Mouse (Mus musculus): Measurements from ENCODE around the gene Traf5. TPM values are rescaled to one million over a fixed set of nuclear protein-coding genes. Genes with fewer than 3 reads are reported as not detected.

Traf5 gene
- polyA plus RNA-seq, 1 experiment from 2014 or later: 21.3 TPM

- Histone ChIP-seq H3K36me3 (ENCODE audit: control insufficient read depth, insufficient read depth, low read length) (no peaks in the 10 kb centered on the region), H3K9ac (ENCODE audit: low read length) (no peak overlapping the region), H3K4me2 (ENCODE audit: low read length) (no peak overlapping the region), H3K4me3 (ENCODE audit: low read depth, low read length) (no peak overlapping the region), H3K27ac (ENCODE audit: low read depth) (no peak overlapping the region), H3K4me1 (replicated peaks; ENCODE audit: control insufficient read depth, insufficient read depth, low read length) (no peaks in the 10 kb centered on the region), H3K9me3 (ENCODE audit: control insufficient read depth, low read length) (no peaks in the 10 kb centered on the region), H3K27me3 (replicated peaks; ENCODE audit: control insufficient read depth, insufficient read depth, low read length) (no peaks in the 10 kb centered on the region)
- DNase-seq (ENCODE audit: low spot score) (no peak), ATAC-seq (replicated peaks; ENCODE audit: low FRiP score, low TSS enrichment, low read depth) (no peak)
- 58% methylated on average over 2 of the region's 2 CpGs for WGBS
These were observed 141.7 kb downstream of the Traf5 start for GRCm38 (mm10) chr1:191950611-191951010.

DNA sequence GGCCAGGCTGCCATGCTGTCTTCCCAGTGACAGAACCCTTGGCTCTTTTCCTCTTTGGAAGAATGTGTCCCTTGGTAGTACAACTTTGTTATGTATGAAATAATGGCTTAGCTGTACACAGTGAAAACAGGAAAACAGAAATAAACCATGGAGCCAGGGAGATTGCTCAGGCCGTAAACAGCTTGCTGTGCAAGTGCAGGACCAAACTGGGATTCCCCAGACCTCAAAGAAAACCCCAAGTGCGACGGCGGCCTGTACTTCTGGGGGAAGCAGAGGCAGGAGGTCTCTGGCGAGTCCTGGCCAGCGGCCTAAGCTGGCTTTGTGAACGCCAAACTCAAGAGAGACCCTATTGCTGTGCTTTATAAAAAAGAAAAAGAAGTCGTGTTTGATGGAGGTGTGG is 143.8 kb downstream of the Traf5 start:
- no peaks in the 10 kb centered on the region for H3K9me3 ChIP-seq (ENCODE audit: control insufficient read depth, low read length)
- WGBS: 78% methylated on average over 8 of the region's 8 CpGs
- no peak overlapping the region for H3K27ac ChIP-seq (ENCODE audit: low read depth)
- H3K36me3 ChIP-seq (ENCODE audit: control insufficient read depth, insufficient read depth, low read length): no peaks in the 10 kb centered on the region
- H3K4me1 ChIP-seq (replicated peaks; ENCODE audit: control insufficient read depth, insufficient read depth, low read length): no peaks in the 10 kb centered on the region
- ATAC-seq (replicated peaks; ENCODE audit: low FRiP score, low TSS enrichment, low read depth) (no peak), DNase-seq (ENCODE audit: low spot score) (no peak)
- no peak overlapping the region for H3K9ac ChIP-seq (ENCODE audit: low read length)
- no peak overlapping the region for H3K4me3 ChIP-seq (ENCODE audit: low read depth, low read length)
- H3K4me2 ChIP-seq (ENCODE audit: low read length): no peak overlapping the region
- no peaks in the 10 kb centered on the region for H3K27me3 ChIP-seq (replicated peaks; ENCODE audit: control insufficient read depth, insufficient read depth, low read length)

DNA sequence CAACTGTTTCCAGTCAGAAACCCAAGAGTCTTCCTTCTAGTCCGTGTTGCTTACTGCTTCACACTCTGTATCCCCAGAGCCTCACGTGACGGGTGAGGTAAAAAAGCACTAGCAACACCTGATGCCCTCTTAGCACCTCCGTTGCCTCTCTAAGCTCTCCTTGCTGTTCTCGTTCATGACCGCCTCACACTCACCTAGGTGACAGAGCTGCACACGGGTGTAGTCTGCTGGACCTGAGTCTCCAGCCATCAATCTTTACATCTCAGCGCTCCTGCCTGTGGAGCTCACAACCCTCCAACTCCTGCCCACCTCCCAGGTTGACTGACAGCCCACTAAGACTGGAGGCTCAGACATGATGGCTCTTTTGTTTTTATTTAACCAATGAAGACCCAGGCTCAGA is 144.6 kb downstream of the Traf5 start:
- no peaks in the 10 kb centered on the region for H3K9me3 ChIP-seq (ENCODE audit: control insufficient read depth, low read length)
- ATAC-seq (replicated peaks; ENCODE audit: low FRiP score, low TSS enrichment, low read depth): no peak

More for the DNA sequence above, 144.6 kb downstream of the Traf5 start:
- no peaks in the 10 kb centered on the region for H3K36me3 ChIP-seq (ENCODE audit: control insufficient read depth, insufficient read depth, low read length)
- no peaks in the 10 kb centered on the region for H3K27me3 ChIP-seq (replicated peaks; ENCODE audit: control insufficient read depth, insufficient read depth, low read length)
- no peak overlapping the region for H3K4me2 ChIP-seq (ENCODE audit: low read length)
- no peak for DNase-seq (ENCODE audit: low spot score)
- 82% methylated on average over 8 of the region's 8 CpGs for WGBS
- no peak overlapping the region for H3K27ac ChIP-seq (ENCODE audit: low read depth)
- H3K4me3 ChIP-seq (ENCODE audit: low read depth, low read length): no peak overlapping the region
- H3K4me1 ChIP-seq (replicated peaks; ENCODE audit: control insufficient read depth, insufficient read depth, low read length): no peaks in the 10 kb centered on the region
- no peak overlapping the region for H3K9ac ChIP-seq (ENCODE audit: low read length)

Small RNA genes lying within 50 kb of the gene (microRNA-seq; reads per million reads assigned to microRNA genes)
- 0.25 reads per million for gene Mir3473c

Other genes with a start within 250 kb of the Traf5 start
- gene Slc30a1, start 185.8 kb downstream of the Traf5 start, polyA plus RNA-seq (2014; fragmentation: Nextera tagmentation; extraction: Ambion mirVana): 1.6 and 2.0 TPM in 2 replicates
- gene Rd3, start 115.2 kb downstream of the Traf5 start, polyA plus RNA-seq (2014; fragmentation: Nextera tagmentation; extraction: Ambion mirVana): 0.30 and 0.31 TPM in 2 replicates
- 31.1 and 31.3 TPM in 2 replicates for gene Rcor3, start 45.5 kb upstream of the Traf5 start, polyA plus RNA-seq (2014; fragmentation: Nextera tagmentation; extraction: Ambion mirVana)
- 0.85 and 0.87 TPM in 2 replicates for gene Kcnh1, start 98.2 kb upstream of the Traf5 start, polyA plus RNA-seq (2014; fragmentation: Nextera tagmentation; extraction: Ambion mirVana)